Mouse (Mus musculus) bone marrow macrophage, adult 2 months (primary cell): ENCODE measurements around the gene Ufm1.

Experiments
- CTCF ChIP-seq: IDR thresholded peaks from 2 replicates; pipeline ENCODE4 v1.5.1; 2012; ENCODE audit warnings: low read depth, mild to moderate bottlenecking, low read length, moderate library complexity
- POLR2A ChIP-seq: IDR thresholded peaks from 2 replicates; pipeline ENCODE4 v1.6.1; 2012; ENCODE audit warnings: mild to moderate bottlenecking, low read depth, low read length, borderline replicate concordance

- TF ChIP-seq CTCF (no peak), POLR2A (no peak)
Observed at GRCm38 (mm10) chr3:53871596-53871995, 8.0 kb upstream of the Ufm1 start.
